Mouse (Mus musculus) embryonic facial prominence, embryonic 14.5 days (tissue): ENCODE results near the gene Oas1d. TPM values are rescaled to one million over a fixed set of nuclear protein-coding genes. Genes with fewer than 3 reads are reported as not detected.
"Not testable (repeated sequence)": the region's sequence is repeated elsewhere in the genome, so short reads cannot be mapped to it uniquely, and the experiment has no call there.

Source experiments
- ATAC-seq: fragments of 200-750 bp; cut with Nextera tagmentation; 2 replicates; pipeline ENCODE4 v1.8.0; 2017; ENCODE audit warnings: low read depth, moderate number of reproducible peaks, moderate TSS enrichment
- DNase-seq: peaks from one replicate; pipeline ENCODE4 v3.0.0-alpha.2; 2015; ENCODE audit warnings: low spot score
- H3K27ac ChIP-seq: fragments of 300-500 bp; sonication (generic); replicated peaks from 2 replicates; pipeline ENCODE4 v1.5.1; 2014; ENCODE audit warnings: low read depth, mild to moderate bottlenecking, low read length, moderate library complexity
- H3K27me3 ChIP-seq: fragments of 300-500 bp; sonication (generic); replicated peaks from 2 replicates; pipeline ENCODE4 v1.6.1; 2014; ENCODE audit warnings: low read length; ENCODE audit not compliant: control insufficient read depth, insufficient read depth
- H3K36me3 ChIP-seq: fragments of 300-500 bp; sonication (generic); 2 replicates; pipeline ENCODE4 v1.6.1; 2014; ENCODE audit warnings: low read length, mixed read lengths; ENCODE audit not compliant: control insufficient read depth, insufficient read depth
- H3K4me1 ChIP-seq: fragments of 300-500 bp; sonication (generic); 2 replicates; pipeline ENCODE4 v1.6.1; 2014; ENCODE audit warnings: antibody characterized with exemption, low read length; ENCODE audit not compliant: control insufficient read depth, insufficient read depth
- H3K4me2 ChIP-seq: fragments of 300-500 bp; sonication (generic); 2 replicates; pipeline ENCODE4 v1.6.1; 2014; ENCODE audit warnings: low read depth, mild to moderate bottlenecking, low read length, moderate library complexity, mixed read lengths
- H3K4me3 ChIP-seq: fragments of 300-500 bp; sonication (generic); 2 replicates; pipeline ENCODE4 v1.5.1; 2014; ENCODE audit warnings: low read depth, mild to moderate bottlenecking, low read length
- H3K9ac ChIP-seq: fragments of 300-500 bp; sonication (generic); 2 replicates; pipeline ENCODE4 v1.6.1; 2014; ENCODE audit warnings: low read depth, mild to moderate bottlenecking, low read length, moderate library complexity, mixed read lengths
- H3K9me3 ChIP-seq: fragments of 300-500 bp; sonication (generic); 2 replicates; pipeline ENCODE4 v1.6.1; 2016; ENCODE audit warnings: low read length; ENCODE audit not compliant: control insufficient read depth
- WGBS: fragments of 180-500 bp; shearing (Covaris S2); extraction: QIAGEN DNeasy Blood & Tissue Kit; methylation state at CpG from one replicate; pipeline ENCODE4 v1.1.7; 2014; 5-methylcytosine and 5-hydroxymethylcytosine counted together
- polyA plus RNA-seq: library from polyadenylated mRNA; unstranded; fragments of >200 nt; fragmentation: Nextera tagmentation; extraction: Ambion mirVana; gene quantifications from 2 replicates; pipeline ENCODE4 v1.2.1, GENCODE M21; 2014

Gene Oas1d
- polyA plus RNA-seq, 1 experiment from 2014 or later = not detected

- H3K4me2 ChIP-seq, H3K9me3 ChIP-seq, H3K27me3 ChIP-seq, DNase-seq, H3K36me3 ChIP-seq, H3K4me1 ChIP-seq, H3K9ac ChIP-seq, ATAC-seq, H3K27ac ChIP-seq, H3K4me3 ChIP-seq: not testable (repeated sequence)
- 72% methylated on average over 2 of the region's 2 CpGs for WGBS
These were observed 5.0 kb downstream of the Oas1d start for GRCm38 (mm10) chr5:120919156-120919935.

DNA sequence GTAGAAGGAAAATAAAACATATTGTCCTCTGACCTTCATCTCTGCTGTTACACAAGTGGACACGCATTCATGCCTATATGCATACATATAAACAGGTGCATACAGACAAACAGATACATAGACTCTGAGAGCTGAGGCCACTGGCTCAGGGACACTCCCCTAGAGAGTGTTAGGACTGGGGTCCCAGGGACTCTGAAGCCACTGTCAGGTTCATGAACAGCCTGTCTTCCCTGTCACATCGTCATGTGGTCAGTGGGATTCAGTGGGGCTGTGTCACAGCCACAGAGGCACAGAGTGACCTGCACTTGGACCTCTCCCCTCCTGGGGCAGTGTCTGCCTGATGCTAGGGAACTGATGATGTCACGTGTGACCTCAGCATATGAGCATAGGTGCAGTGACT lies 6.0 kb downstream of the Oas1d start:
- Histone ChIP-seq H3K9me3 (no peaks in the 10 kb centered on the region), H3K9ac (no peak overlapping the region), H3K36me3 (no peaks in the 10 kb centered on the region), H3K4me1 (no peaks in the 10 kb centered on the region), H3K4me3 (no peak overlapping the region), H3K4me2 (no peak overlapping the region), H3K27ac (no peak overlapping the region), H3K27me3 (no peaks in the 10 kb centered on the region)
- 75% methylated on average over 3 of the region's 3 CpGs for WGBS
- DNase-seq (no peak), ATAC-seq (no peak)

GRCm38 (mm10) chr5:120923969-120924368 lies 9.6 kb downstream of the Oas1d start:
- Histone ChIP-seq H3K27me3 (no peaks in the 10 kb centered on the region), H3K9me3 (no peaks in the 10 kb centered on the region), H3K4me3 (no peak overlapping the region), H3K27ac (no peak overlapping the region), H3K4me1 (no peaks in the 10 kb centered on the region), H3K4me2 (no peak overlapping the region), H3K9ac (no peak overlapping the region), H3K36me3 (no peaks in the 10 kb centered on the region)
- WGBS = 74% methylated on average over 4 of the region's 4 CpGs
- no peak for ATAC-seq
- DNase-seq = no peak

DNA sequence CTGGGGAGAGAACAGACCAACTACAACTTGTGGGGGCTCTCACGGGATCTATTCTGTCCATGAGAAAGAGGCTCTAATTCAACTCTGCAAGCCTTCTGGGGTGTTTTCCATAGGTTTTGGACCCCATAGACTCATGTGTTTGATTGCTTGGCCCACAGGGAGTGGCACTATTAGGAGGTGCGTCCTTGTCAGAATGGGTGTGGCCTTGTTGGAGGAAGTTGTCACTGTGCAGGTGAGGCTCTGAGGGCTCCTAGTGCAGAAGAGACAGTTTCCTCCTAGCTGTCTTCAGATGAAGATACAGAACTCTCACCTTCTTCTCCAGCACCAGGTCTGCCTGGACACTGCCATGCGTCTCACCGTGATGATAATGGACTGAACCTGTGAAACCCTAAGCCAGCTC lies 10.2 kb downstream of the Oas1d start:
- not testable (repeated sequence) for H3K27me3 ChIP-seq, H3K9ac ChIP-seq, DNase-seq, H3K27ac ChIP-seq, H3K4me1 ChIP-seq, H3K4me3 ChIP-seq, H3K36me3 ChIP-seq, H3K4me2 ChIP-seq, ATAC-seq, H3K9me3 ChIP-seq
- WGBS = 86% methylated on average over 4 of the region's 4 CpGs

GRCm38 (mm10) chr5:120926311-120926710 lies 12.0 kb downstream of the Oas1d start:
- H3K36me3 ChIP-seq, H3K4me3 ChIP-seq, ATAC-seq, H3K4me2 ChIP-seq, H3K27me3 ChIP-seq, H3K4me1 ChIP-seq, DNase-seq, H3K9me3 ChIP-seq, H3K27ac ChIP-seq, H3K9ac ChIP-seq: not testable (repeated sequence)
- 82% methylated on average over 2 of the region's 2 CpGs for WGBS

GRCm38 (mm10) chr5:120927036-120927435 lies 12.7 kb downstream of the Oas1d start:
- Histone ChIP-seq H3K4me2 (no peak overlapping the region), H3K36me3 (no peaks in the 10 kb centered on the region), H3K9me3 (no peaks in the 10 kb centered on the region), H3K4me3 (no peak overlapping the region), H3K27me3 (no peaks in the 10 kb centered on the region), H3K4me1 (no peaks in the 10 kb centered on the region), H3K9ac (no peak overlapping the region), H3K27ac (no peak overlapping the region)
- ATAC-seq (no peak), DNase-seq (no peak)
- WGBS = 0% methylated on average over 1 of the region's 1 CpGs

DNA sequence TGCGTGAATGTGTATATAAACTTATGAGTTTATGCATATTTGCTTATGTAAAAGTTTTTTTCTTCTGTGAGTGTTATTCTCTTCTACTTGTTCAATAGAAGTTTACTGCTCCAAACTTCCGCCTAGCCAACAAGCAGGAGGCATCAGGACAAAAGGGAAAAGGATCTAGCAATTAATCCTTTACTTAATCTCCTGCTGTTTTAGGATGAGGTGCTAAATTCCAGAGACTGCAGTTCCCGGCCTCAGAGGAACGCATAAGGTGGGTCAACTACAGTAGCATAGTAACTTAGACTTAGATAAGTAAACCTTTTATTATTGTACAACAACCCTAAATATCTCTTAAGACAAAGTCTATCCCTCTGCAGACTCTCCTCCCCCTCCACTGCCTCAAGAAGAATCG lies 19.6 kb downstream of the Oas1d start:
- DNase-seq (no peak), ATAC-seq (no peak)
- no peaks in the 10 kb centered on the region for H3K4me1 ChIP-seq
- H3K9me3 ChIP-seq = no peaks in the 10 kb centered on the region
- 24% methylated on average over 5 of the region's 5 CpGs for WGBS
- no peaks in the 10 kb centered on the region for H3K36me3 ChIP-seq
- no peak overlapping the region for H3K27ac ChIP-seq
- H3K27me3 ChIP-seq = no peaks in the 10 kb centered on the region
- no peak overlapping the region for H3K9ac ChIP-seq
- no peak overlapping the region for H3K4me2 ChIP-seq
- no peak overlapping the region for H3K4me3 ChIP-seq

- no peak for DNase-seq
These were observed 23.5 kb downstream of the Oas1d start for GRCm38 (mm10) chr5:120937841-120938240.

GRCm38 (mm10) chr5:120938586-120938985 lies 24.2 kb downstream of the Oas1d start:
- DNase-seq (no peak), ATAC-seq (no peak)
- no peaks in the 10 kb centered on the region for H3K36me3 ChIP-seq
- H3K9me3 ChIP-seq = no peaks in the 10 kb centered on the region
- WGBS = 47% methylated on average over 8 of the region's 8 CpGs
- H3K4me3 ChIP-seq = no peak overlapping the region
- no peaks in the 10 kb centered on the region for H3K4me1 ChIP-seq
- H3K4me2 ChIP-seq = no peak overlapping the region
- H3K27ac ChIP-seq = no peak overlapping the region
- H3K9ac ChIP-seq = no peak overlapping the region
- no peaks in the 10 kb centered on the region for H3K27me3 ChIP-seq

More at GRCm38 (mm10) chr5:120937841-120938240, 23.5 kb downstream of the Oas1d start:
- Histone ChIP-seq H3K9ac (no peak overlapping the region), H3K27ac (no peak overlapping the region), H3K4me1 (no peaks in the 10 kb centered on the region), H3K9me3 (no peaks in the 10 kb centered on the region), H3K36me3 (no peaks in the 10 kb centered on the region), H3K4me3 (no peak overlapping the region), H3K4me2 (no peak overlapping the region), H3K27me3 (no peaks in the 10 kb centered on the region)
- no peak for ATAC-seq
- 60% methylated on average over 4 of the region's 4 CpGs for WGBS
